Mouse (Mus musculus) cerebellum, adult 11 months (tissue): Measurements from ENCODE around the gene Nav3.

ENCODE experiments used
- DNase-seq: peaks from one replicate; pipeline ENCODE4 v3.0.0; 2022

Nav3 gene

DNA sequence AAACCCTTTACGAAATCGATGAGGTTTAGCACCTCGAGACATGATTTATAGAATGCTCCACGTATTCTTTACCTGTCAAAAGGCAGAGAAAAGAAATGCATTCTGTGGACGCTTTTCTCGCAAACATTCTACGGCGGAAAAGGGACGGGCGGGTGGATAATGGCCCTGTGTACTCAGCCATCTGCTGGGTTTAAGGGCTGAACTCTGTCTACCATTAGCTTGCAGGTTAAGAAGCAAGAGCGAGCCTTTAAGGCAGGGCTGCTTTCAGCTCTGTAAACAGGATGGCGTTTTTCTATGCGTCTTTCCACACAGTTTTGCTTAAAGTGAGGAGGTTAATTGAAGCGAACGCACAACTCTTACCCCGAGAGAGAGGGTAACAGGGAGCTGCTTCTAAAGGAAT lies 818.3 kb downstream of the Nav3 start:
- no peak for DNase-seq
